Mouse (Mus musculus) MN1 (cell line): ENCODE measurements around the gene Rtraf.
A peak's percentile ranks its signal among the peaks of the same experiment; 100 is the strongest.
"Not testable (repeated sequence)": the region's sequence is repeated elsewhere in the genome, so short reads cannot be mapped to it uniquely, and the experiment has no call there.

Experiments
- DNase-seq: peaks from one replicate; pipeline ENCODE4 v3.0.0-alpha.2; 2016; ENCODE audit warnings: low spot score

Rtraf gene

DNA sequence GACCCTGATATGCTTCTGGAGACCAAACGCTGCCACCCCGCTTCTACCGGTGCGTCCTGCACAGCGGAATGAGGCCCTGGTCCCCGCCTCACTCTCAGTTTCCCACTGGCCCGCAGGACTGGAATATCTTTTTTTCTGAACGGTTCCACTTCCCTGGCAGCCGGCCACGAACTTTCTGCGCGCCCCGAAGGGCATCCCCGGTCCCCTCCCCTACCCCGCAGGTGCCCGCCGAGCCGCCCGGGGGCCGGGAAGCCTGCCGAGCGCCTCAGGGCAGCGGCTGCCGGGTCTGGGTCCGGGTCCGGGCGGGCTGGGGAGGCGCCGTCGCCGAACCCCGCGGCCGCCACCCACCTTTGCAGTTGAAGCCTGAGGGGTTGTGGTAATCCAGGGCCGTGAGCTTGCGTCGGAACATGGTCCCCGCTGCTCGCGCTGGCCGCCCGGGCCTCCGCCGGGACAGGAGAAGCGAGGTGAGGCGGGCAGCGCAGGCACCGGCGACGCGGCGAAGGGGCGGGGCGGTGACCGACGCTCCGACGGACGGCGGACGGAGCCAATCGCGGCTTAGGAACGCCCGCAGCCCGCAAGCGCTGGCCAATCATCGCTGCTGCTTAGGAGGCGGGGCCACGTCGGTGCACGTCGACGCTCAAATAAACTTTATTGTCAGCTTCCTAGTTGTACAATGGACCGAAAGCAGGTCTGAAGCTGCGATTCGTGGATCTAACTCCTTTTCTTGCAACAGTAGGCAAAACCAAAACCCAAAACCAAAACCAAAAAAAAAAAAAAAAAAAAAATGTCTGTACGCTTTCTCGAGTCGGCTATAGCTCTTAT lies at the start of gene Rtraf:
Gene Rtraf, minus strand, starts transcription at position 504 of the 822 bp plus-strand sequence.
- DNase-seq: peak; percentile 94

DNA sequence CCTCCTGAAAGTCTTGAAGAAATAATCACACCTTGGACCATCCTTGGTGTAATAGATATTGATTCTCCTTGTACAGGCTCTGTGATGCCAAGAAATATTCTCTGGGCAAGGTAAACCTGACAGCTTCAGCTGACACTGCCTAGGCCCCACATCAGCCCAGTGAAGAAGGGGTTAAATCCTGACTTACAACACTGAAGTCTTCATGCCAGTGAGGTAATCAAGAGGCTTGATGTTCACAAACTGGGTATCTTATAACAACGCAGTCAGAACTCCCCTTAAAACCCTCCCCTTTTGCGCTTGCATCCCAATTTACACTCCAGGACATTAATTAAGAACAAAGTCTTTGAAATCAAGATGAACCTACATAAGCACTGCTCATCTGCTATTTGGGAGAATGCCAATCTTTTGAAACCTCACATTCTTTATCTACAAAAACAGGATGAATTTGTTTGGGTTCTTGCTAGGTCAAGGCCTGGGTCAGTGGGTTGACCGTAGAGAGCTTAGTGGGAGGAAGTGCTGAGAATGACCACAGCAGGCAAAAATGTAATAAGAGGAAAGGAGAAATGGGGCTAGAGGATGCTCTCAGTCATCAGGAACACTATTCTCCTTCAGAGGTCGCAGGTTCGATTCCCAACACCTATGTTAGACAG lies 43.8 kb upstream of the Rtraf start:
- DNase-seq: no peak

DNA sequence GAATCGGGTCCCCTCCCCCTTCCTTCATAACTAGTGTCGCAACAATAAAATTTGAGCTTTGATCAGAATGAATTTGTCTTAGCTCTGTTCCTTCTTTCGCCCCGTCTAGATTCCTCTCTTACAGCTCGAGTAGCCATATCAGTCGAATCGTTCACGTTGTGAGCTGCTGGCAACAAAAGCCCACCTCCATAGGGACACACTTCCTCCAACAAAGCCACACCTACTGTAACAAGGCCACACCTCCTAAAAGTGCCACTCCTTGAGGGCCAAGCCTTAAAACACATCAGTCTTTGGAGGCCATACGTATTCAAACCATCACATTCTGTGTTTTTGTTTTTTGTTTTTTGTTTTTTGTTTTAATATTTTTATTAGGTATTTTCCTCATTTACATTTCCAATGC lies 41.5 kb upstream of the Rtraf start:
- not testable (repeated sequence) for DNase-seq

DNA sequence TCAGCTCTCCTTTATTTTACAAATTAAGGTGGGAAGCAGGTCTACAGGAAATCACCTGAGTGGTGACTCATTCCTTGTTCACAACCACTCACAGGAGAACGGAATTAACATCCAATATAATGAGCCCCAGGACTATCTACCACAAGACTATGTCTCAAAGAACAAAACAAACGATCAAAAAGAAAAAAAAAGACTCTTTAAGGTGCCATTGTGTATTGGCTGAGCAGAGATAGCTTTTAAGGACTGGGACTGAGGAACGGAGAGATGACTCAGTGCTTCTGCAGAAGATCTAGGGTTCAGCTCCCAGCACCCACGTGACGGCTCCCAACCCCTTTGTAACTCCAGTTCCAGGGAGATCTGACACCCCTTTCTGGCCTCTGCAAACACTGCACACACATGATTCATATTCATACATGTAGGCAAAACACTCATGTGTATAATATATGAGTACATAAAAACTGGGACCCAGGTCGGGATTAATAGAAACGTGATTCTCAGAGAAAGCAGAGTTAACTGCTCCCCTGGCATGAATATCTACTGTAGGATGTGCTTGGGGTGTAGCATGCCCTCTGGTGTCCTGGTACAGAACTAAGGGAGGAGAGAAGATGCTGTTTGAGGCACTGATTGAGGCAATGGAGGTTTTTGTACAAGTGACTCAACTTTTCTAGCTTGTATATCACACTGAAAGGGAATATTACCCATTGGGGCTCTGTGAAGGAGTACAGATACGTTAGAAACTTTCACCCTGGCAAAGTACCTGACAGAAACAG lies 37.9 kb upstream of the Rtraf start:
- DNase-seq: no peak

DNA sequence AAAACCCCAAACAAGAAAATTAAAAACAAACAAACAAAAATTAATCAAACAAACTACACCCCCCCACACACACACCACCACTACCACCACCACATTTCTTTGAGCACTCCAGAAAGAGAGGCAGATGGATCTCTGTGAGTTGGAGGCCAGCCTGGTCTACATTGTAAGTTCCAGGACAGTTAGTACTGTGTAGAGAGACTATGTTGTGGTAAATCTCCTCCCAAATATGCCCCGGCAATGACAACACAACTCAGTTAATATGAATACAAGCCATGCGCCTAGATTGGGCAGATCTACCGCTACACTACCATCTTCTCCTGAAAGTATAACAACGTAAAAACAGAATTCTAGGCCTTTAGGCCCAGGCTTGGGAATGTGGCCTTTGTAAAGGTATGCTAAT lies 36.7 kb upstream of the Rtraf start:
- no peak for DNase-seq

DNA sequence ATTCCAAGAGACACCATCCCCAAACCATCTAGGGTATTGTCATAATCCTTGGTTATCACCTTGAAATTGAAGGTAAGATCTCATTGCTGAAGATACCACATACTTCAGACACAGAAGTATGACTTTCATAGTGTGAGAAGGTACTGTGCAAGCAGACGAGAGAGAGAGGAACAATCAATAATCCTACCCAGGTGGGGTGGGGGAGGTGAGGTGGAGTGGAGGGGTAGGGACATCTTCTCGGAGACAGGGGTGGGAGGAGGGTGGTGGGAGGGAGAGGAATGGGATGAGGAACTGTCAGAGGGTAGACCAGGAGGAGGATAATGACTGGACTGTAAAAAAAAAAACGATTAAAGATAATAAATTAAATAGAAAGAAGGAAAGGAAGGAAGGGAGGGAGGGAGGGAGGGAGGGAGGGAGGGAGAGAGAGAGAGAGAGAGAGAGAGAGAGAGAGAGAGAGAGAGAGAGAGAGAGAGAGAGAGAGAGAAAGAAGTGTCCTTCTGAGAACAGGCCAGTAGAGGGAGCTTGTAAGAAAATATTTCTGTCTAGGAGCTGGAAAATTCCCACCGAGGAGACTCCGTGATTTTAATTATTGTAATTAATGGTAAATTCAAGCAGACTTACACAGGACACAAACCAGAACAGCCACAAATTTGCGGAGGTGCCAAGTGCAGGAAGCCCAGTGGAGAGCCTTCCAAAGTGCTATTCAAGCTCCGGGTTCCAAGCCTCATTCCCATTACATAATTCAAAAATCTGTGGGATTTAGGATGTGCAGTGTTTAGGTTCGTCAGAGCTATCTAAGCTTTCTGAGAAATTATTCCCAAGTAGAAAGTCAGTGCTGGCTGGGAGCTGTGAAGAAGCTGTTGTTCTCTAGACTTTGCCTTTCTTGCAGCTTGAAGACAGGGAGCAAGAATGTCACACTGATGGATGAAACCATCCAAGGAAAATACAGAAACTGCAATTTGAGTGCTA lies 35.5 kb upstream of the Rtraf start:
- peak; percentile 37 for DNase-seq

DNA sequence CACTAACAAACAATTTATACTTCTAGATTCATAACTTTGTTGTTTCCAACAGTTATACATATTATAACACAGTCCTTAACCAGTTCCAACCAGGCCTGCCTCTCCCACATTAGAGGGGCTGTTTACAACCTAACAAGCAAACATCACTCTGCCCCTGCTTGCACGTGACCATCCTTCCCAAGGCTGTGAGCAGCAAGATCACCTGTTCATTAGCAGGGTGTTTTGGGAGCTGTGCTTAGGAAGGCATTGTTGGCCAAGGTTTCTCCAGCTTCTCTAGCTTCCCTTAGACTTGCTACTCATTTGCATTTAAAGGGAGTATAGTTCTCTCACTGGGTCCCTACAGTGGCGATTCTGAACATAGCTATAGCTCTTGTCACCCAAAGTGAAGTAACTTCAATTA lies 34.7 kb upstream of the Rtraf start:
- no peak for DNase-seq

DNA sequence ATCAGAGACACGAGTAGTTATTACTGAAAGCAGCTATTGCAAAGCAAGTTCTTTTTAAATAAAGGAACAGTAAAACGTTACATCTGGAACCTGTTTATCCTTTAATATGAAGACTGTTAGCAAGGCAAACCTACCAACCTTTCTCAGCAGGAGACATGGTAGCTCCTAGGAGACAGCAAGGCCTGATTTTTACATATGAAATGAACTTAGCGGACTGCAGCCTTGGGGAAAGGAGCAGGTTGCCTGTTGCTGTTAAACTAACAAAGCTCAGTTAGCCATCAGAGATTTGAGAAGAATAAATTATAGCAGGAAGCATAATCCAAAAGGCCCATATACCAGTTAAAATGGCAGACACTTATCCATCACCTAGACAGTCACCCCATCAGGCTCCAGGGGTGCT lies 29.8 kb upstream of the Rtraf start:
- no peak for DNase-seq

DNA sequence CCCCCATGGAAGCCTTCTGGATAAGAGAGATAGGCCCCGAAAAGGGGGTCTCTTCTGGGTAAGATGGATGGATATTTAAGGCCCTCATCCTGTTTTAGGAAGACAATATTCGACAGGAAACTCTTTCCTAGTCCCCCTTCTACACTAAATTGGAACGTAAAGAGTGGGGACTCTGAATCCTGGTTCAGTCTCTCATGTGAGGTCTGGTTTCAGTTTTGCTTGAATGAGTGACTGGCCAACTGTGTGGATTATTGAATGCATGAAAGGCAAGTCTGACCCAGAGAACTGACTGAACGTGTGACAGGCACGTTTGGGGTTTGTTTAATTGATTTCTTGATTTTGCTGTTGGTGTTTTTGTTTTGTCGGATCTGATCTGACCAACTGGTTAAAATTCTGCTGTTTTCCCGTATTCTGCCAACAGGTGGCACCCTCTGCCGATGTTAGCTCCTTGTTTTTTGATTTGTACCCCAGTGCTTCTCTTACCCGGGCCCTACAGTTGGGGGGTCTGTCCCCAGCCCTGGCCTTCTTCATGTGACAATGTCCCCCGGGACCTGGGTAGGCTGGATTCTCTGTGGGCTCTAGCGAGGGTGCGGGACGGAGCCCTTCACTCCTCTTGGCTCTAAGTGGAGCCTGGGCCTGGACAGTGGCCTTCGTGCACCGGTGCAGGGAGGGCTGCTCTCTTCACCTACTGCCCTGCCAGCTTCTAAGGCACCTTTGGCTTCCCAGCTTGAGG lies 16.1 kb upstream of the Rtraf start:
- DNase-seq: peak; percentile 63

DNA sequence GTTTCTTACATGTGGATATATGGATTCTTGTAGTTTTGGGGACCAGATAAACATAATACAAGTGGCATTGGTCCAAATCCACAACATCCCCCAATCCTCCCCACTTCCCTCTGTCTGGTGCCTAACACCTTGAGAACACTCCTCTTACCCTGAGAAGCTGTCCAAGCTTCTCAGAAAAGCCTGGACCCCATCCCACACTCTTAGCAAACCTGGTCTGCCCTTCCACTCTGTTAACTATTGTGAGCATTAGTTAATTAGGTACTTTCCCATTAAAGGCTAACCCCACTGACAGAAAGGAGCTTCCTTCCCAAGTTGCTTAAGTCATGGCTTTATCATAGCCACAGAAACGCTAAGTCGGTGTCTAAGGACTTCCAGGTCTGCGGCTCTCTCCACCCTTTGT lies 12.7 kb upstream of the Rtraf start:
- DNase-seq: no peak

DNA sequence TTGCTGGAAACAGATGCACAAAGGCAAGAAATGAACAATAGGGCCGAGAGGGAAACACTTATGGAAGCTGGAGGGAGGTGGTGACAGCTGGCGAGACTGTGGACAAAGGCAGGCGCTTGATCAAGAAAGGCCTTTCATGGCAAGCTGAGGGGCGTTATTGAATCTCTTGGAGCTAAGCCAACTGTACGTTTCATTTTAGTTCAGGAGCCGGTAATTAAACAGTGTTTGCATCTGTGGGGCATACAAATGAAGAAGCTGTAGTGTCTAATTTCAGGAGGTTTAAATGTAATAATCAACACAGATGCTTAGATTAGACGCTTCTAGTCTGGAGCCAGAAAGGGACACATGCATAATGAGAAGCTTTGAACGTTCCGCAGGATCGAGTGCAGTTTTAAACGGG lies 1.9 kb upstream of the Rtraf start:
- DNase-seq: peak; percentile 22

DNA sequence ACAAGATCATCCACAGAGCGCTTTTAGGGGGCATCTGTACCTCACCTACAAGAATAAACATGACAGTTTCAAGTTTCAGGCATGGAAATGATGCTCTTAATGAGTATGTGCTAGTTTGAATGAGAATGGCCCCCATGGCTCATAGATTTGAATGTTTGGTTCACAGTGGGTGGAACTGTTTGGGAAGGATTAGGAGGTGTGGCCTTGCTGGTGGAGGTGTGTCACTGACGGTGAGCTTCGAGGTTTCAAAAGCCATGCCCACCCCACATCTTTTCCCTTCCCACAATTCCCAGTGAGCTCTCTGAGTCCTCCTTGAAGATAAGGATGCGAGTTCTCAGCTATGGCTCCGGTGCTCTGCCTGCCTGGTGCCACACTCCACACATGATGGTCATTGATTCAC lies 1.9 kb downstream of the Rtraf start:
- no peak for DNase-seq

DNA sequence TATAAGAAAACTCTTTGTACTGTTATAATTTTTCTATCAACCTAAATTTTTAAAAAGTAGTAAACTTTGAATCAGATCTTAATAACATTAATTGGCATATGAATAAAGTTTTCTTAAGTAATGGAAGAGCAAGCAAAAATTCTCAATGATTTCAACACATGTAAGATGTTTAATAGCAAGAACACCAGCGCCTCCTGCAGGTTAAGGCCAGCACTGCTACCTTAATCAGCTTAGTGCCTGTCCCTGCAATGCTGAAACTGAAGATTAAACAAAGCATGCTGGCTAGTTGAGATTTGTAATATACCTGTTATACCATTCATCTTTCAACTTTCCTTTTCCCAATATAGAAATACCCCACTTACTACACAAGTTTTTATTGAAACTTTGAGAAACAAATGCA lies 5.7 kb downstream of the Rtraf start:
- peak; percentile 75 for DNase-seq

DNA sequence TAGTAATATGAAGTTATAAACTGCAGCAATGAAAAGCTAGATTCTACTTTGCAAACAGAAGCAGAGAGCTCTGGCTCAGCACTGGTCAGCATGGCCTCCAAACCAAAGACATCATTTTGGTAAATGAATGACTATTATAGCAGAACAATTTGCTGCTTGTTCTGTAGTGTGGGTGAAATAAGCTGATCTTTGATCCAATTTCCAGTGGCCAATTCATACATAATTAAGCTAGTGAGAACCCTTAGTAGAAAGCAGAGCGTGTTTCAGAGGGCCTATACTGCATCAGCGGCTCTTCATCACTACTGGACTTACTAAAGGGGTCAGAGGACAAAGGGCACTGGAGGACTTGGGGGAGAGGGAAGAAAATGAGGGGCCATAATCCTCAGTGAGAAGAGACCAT lies 10.6 kb downstream of the Rtraf start:
- no peak for DNase-seq

DNA sequence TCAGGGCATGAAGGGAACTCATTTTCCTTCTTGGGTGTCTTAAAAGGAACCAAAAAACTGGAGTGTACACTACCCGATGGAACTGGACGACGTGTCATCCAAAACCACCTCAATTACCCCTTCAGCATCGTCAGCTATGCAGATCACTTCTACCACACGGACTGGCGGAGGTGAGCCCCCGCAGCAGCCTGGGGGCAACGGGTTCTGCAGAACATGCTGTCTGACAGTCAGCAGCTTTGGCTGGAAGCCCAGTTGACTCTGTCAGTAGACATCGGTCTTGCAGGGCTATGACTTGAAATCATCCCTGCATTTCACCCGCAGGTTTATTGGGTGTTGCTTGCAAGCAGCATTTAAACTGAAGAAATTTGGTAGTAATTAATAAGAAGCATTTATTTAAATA lies 13.7 kb downstream of the Rtraf start:
- peak; percentile 12 for DNase-seq

DNA sequence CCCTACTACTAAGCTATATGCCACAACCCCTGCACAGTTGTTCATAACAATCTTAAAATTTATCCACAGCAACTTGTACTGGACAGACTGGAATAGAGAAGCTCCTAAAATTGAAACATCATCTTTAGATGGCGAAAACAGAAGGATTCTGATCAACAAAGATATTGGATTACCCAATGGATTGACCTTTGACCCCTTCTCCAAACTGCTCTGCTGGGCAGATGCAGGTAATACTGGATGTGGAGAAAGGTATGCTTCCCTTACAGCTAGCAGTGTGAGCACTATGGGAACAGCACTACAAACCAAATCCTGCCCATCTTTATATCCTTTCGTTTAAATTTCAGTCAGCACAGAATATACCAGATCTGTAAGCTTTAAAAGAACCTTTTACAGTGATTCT lies 15.8 kb downstream of the Rtraf start:
- DNase-seq: no peak

DNA sequence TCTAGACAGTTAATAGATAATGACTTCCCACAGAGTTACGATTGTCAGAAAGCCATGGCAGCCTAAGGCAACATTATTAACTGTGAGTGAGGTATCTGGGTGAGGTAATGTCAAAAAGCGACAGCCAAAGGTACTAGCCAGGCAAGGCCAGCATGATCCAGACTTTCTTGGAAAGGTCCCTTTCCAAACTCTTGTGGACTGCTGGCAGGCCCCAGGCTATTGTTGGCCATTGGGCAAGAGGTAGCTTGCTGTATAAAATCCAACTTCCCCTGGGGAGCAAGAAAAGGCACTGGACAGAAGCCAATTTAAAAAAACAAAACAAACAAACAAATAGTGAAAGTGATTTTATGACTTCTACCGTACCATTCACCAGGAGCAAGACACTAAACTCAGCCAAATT lies 16.3 kb downstream of the Rtraf start:
- no peak for DNase-seq

DNA sequence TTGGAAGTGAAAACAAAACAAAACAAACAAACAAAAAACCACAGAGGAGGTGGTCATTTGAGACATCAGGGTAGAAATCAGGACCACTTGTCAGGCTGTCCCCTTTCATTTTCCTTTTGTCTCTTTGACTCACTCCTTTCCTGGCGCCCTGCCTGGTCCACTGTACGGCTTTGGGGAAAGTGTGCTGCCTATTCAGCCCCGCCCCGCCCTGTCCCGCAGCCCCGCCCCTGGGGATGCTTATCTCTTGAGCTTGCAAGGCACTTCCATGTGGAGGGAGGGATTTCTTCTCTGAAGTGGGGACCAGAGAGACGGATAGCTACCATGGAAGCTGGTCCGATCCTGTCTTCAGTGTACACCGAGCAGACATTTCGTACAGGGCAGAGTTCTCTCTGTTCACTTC lies 20.0 kb downstream of the Rtraf start:
- peak; percentile 17 for DNase-seq

DNA sequence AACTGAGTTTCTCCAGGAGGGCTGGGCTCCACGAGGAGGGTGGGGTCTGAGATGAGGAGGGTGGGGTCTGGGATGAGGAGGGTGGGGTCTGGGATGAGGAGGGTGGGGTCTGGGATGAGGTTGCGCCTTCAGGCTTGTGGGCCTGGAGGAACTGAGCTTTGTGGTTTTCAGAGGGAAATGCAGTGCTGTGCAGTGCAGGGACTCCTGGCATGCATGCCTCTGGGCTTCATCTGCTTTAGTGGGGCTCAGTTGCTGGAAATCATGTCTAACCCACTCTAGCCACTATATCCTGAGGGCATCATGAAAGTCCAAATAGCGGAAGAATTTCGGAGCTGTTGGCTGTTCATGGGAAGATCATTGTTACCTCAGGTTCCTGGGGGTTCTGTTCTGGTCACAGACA lies 20.4 kb downstream of the Rtraf start:
- DNase-seq: no peak

DNA sequence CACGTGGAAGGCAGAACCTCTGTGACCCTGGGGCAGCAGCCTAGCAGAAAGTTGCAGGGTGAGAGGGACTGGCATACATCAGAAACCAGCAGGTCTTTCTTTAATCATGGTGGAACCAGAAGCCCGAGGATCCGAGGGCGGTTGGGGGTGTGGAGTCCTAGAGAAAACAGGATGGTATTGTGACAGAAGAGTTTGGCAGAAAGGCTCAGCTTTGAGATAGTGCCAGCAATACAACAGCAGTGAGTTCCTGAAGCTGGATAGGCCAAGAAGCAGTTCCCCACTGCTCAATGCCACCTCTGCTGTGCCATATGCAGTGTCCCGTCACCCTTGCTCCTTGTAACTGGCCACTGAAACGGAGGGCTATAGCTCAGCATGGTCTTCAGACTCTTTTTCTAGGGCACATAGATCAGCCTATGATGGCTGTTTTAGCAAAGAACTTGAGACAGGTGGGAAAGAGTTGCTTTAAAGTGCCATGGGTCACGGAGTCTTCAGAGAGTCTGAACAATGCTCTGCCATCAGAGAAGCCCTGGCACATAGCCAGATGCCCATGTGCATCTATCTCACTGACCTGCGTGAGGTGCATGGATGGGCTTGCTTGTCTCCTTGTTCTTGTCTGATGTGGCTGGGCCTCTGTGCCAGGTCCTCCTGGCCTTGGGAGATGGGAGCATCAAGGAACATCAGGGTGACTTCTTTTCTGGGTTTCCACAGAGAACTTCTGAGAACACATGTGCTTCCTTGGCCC lies 22.0 kb downstream of the Rtraf start:
- no peak for DNase-seq
